Mouse (Mus musculus): ENCODE data around the gene Calcoco2. TPM values are rescaled to one million over a fixed set of nuclear protein-coding genes. Genes with fewer than 3 reads are reported as not detected.

Gene Calcoco2
- total RNA-seq, 2 experiments from 2014 or later: not detected

GRCm38 (mm10) chr11:96075509-96076220 is 36.1 kb downstream of the Calcoco2 start, which contains the start of gene Atp5g1:
Atp5g1 (minus strand) TSS chr11:96075670.
- peak within 1 kb of the TSS; percentile 93 for H3K27ac ChIP-seq
- peak; percentile 10; the same call in 1 of the 2 replicates for TF ChIP-seq CTCF (IDR thresholded peaks at IDR 0.05)
- H3K4me3 ChIP-seq: peak within 1 kb of the TSS; percentile 74
- peak; percentile 98 for DNase-seq (ENCODE audit: extremely low spot score in 1 of 2, low spot score in 2 of 2)
- intact Hi-C loops (cut with DNase I): loop anchor here (1.0 kb wide), 2 partner anchors 10 to 217 kb away; partner anchors contain the start of gene Ube2z

- H3K27ac ChIP-seq: peak overlapping the region; percentile 93
- intact Hi-C loops (cut with DNase I): loop anchor here (1.0 kb wide), 1 partner anchor 10 kb away; the partner anchor contains the start of gene Ube2z
- peak overlapping the region; percentile 74 for H3K4me3 ChIP-seq
- TF ChIP-seq CTCF (IDR thresholded peaks at IDR 0.05): no peak
- no peak for DNase-seq (ENCODE audit: extremely low spot score in 1 of 2, low spot score in 2 of 2)
Measured at GRCm38 (mm10) chr11:96075177-96075508, 36.6 kb downstream of the Calcoco2 start.

GRCm38 (mm10) chr11:96074351-96075176 is 37.2 kb downstream of the Calcoco2 start:
- TF ChIP-seq CTCF (IDR thresholded peaks at IDR 0.05): no peak
- intact Hi-C loops (cut with DNase I): loop anchor here (1.0 kb wide), 1 partner anchor 9 kb away; the partner anchor contains the start of gene Ube2z
- DNase-seq (ENCODE audit: extremely low spot score in 1 of 2, low spot score in 2 of 2): peak in 1 of 2 experiments; percentile 20
- peak overlapping the region; percentile 93 for H3K27ac ChIP-seq
- H3K4me3 ChIP-seq: peak overlapping the region; percentile 74

GRCm38 (mm10) chr11:96073295-96073993 is 38.3 kb downstream of the Calcoco2 start:
- Histone ChIP-seq H3K27ac (no peak overlapping the region), H3K4me3 (peak overlapping the region; percentile 74)
- no peak for DNase-seq (ENCODE audit: extremely low spot score in 1 of 2, low spot score in 2 of 2)
- no peak; the same call in 1 of the 2 replicates for TF ChIP-seq CTCF (IDR thresholded peaks at IDR 0.05)
- intact Hi-C loops (cut with DNase I): no loop called here

GRCm38 (mm10) chr11:96071013-96071412 is 40.8 kb downstream of the Calcoco2 start:
- intact Hi-C loops (cut with DNase I): no loop called here
- no peak for TF ChIP-seq CTCF (IDR thresholded peaks at IDR 0.05)
- Histone ChIP-seq H3K4me3 (no peak overlapping the region), H3K27ac (no peak overlapping the region)
- DNase-seq (ENCODE audit: extremely low spot score in 1 of 2, low spot score in 2 of 2): no peak

GRCm38 (mm10) chr11:96070353-96070752 is 41.4 kb downstream of the Calcoco2 start:
- Histone ChIP-seq H3K4me3 (no peak overlapping the region), H3K27ac (no peak overlapping the region)
- TF ChIP-seq CTCF (IDR thresholded peaks at IDR 0.05): no peak
- intact Hi-C loops (cut with DNase I): no loop called here
- no peak for DNase-seq (ENCODE audit: extremely low spot score in 1 of 2, low spot score in 2 of 2)

- no peak for TF ChIP-seq CTCF (IDR thresholded peaks at IDR 0.05)
- intact Hi-C loops (cut with DNase I): no loop called here
- Histone ChIP-seq H3K27ac (no peak overlapping the region), H3K4me3 (no peak overlapping the region)
- no peak for DNase-seq (ENCODE audit: extremely low spot score in 1 of 2, low spot score in 2 of 2)
Measured at GRCm38 (mm10) chr11:96068231-96068630, 43.5 kb downstream of the Calcoco2 start.

- peak; percentile 97 to 98 for DNase-seq (ENCODE audit: extremely low spot score in 1 of 2, low spot score in 2 of 2)
- Histone ChIP-seq H3K4me3 (peak within 1 kb of the TSS; percentile 94), H3K27ac (peak within 1 kb of the TSS; percentile 95)
- intact Hi-C loops (cut with DNase I): loop anchor here (1.0 to 2.0 kb wide), 2 partner anchors 10 to 31 kb away; partner anchors contain the start of genes Atp5g1 and Snf8
- no peak; the same call in 1 of the 2 replicates for TF ChIP-seq CTCF (IDR thresholded peaks at IDR 0.05)
Measured at GRCm38 (mm10) chr11:96065215-96065911, 46.4 kb downstream of the Calcoco2 start, which contains the start of gene Ube2z. Ube2z (minus strand) TSS chr11:96065388.

GRCm38 (mm10) chr11:96064521-96065214 is 47.1 kb downstream of the Calcoco2 start:
- DNase-seq (ENCODE audit: extremely low spot score in 1 of 2, low spot score in 2 of 2): no peak
- no peak for TF ChIP-seq CTCF (IDR thresholded peaks at IDR 0.05)
- Histone ChIP-seq H3K27ac (peak overlapping the region; percentile 95), H3K4me3 (peak overlapping the region; percentile 94)
- intact Hi-C loops (cut with DNase I): loop anchor here (1.0 to 2.0 kb wide), 2 partner anchors 11 to 30 kb away; partner anchors contain the start of genes Atp5g1 and Snf8

GRCm38 (mm10) chr11:96058309-96058708 is 53.5 kb downstream of the Calcoco2 start:
- intact Hi-C loops (cut with DNase I): no loop called here
- DNase-seq (ENCODE audit: extremely low spot score in 1 of 2, low spot score in 2 of 2): no peak
- TF ChIP-seq CTCF (IDR thresholded peaks at IDR 0.05): no peak
- Histone ChIP-seq H3K27ac (no peak overlapping the region), H3K4me3 (no peak overlapping the region)

Measured in left cerebral cortex, adult 2 months (tissue).